13 mouse cellular contexts compared by ENCODE assay signal in the genomic region with DNA sequence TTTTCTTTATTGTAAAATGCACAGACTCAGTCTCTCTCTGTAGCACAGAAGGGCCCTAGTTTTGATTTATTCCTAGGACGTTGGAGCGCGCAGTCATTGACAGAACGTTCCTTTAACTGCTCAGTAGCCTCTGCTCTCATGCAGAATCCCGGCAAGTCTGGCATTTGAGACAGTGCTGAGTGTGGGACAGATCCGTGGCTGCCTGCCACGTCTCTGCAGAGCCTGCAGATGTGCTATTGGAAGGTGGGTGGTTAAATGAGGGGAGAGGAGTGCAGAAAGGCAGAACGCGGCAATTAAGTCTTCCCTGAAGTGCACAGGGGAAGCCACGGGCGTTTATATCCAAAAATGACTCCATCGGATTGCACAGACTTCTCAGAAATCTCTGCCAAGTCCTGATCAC.
DNase-seq lines count a peak whose midpoint lies in the region; ATAC-seq and TF ChIP-seq lines count a peak whose summit lies in the region.
"Had no signal": no experiment of that assay in that cellular context is flagged by ENCODE, and none has a peak within 500 bp of the region (broad histone marks: within the 10 kb centered on the region; RNA-seq: fewer than 3 reads in every experiment).

No protein-coding gene starts in this region.

- no peak for ATAC-seq in forebrain, embryonic 14.5 days
- ATAC-seq in forebrain, embryonic 15.5 days (replicated peaks) = no peak; the same call in 1 of the 2 replicates
- no peak for ATAC-seq in lung, embryonic 14.5 days (ENCODE audit: insufficient read depth)

- H3K9me3 ChIP-seq in forebrain, embryonic 14.5 days (replicated peaks; ENCODE audit: control insufficient read depth, low read length) = no peaks in the 10 kb centered on the region
- no peaks in the 10 kb centered on the region for H3K9me3 ChIP-seq in forebrain, embryonic 15.5 days
- no peaks in the 10 kb centered on the region for H3K9me3 ChIP-seq in lung, embryonic 14.5 days (ENCODE audit: low read depth, low read length)
- H3K9me3 ChIP-seq: limb, embryonic 13.5 days had no signal

- no peaks in the 10 kb centered on the region for H3K27me3 ChIP-seq in forebrain, embryonic 14.5 days (replicated peaks; ENCODE audit: control insufficient read depth, insufficient read depth, low read length)
- H3K27me3 ChIP-seq in forebrain, embryonic 15.5 days = no peaks in the 10 kb centered on the region
- H3K27me3 ChIP-seq in lung, embryonic 14.5 days (ENCODE audit: insufficient read depth, low read length) = no peaks in the 10 kb centered on the region
- H3K27me3 ChIP-seq: limb, embryonic 13.5 days had no signal

- no peaks in the 10 kb centered on the region for H3K4me1 ChIP-seq in forebrain, embryonic 14.5 days (ENCODE audit: control insufficient read depth, insufficient read depth, low read length)
- no peaks in the 10 kb centered on the region for H3K4me1 ChIP-seq in forebrain, embryonic 15.5 days
- H3K4me1 ChIP-seq in lung, embryonic 14.5 days (ENCODE audit: insufficient read depth) = no peaks in the 10 kb centered on the region
- H3K4me1 ChIP-seq: limb, embryonic 13.5 days had no signal

- H3K4me3 ChIP-seq in forebrain, embryonic 14.5 days (ENCODE audit: low read depth, low read length) = no peak overlapping the region
- H3K4me3 ChIP-seq in forebrain, embryonic 15.5 days = no peak overlapping the region
- no peak overlapping the region for H3K4me3 ChIP-seq in lung, embryonic 14.5 days (ENCODE audit: low read depth, low read length)
- H3K4me3 ChIP-seq: limb, embryonic 13.5 days had no signal

- DNase-seq in forebrain, embryonic 14.5 days (ENCODE audit: low spot score) = peak; percentile 44
- peak; percentile 20 for DNase-seq in lung, embryonic 14.5 days
- DNase-seq in lung, postnatal 4 days = no peak
- DNase-seq in layer of hippocampus, adult 9-11 months = peak; percentile 18
- DNase-seq in right cerebral cortex, postnatal 10 days (ENCODE audit: low spot score in 2 of 2) = peak; percentile 38 to 57
- no peak for DNase-seq in ovary, postnatal 36 days (ENCODE audit: low spot score)
- no peak for DNase-seq in kidney, adult 11 months
- DNase-seq: adrenal gland, adult 8-10 months; B cell, adult 2 months; cerebellum, adult 9-11 months; lung, postnatal 14 days had no signal

- TF ChIP-seq CTCF in lung, embryonic 14.5 days (IDR thresholded peaks at IDR 0.05; ENCODE audit: low read depth) = no peak

- H3K27ac ChIP-seq in forebrain, embryonic 14.5 days (ENCODE audit: low read depth, low read length) = no peak overlapping the region
- H3K27ac ChIP-seq in forebrain, embryonic 15.5 days (replicated peaks) = no peak overlapping the region
- H3K27ac ChIP-seq in lung, embryonic 14.5 days (ENCODE audit: low read depth) = no peak overlapping the region
- H3K27ac ChIP-seq: limb, embryonic 13.5 days had no signal

- H3K9ac ChIP-seq in forebrain, embryonic 14.5 days (ENCODE audit: low read length) = no peak overlapping the region
- no peak overlapping the region for H3K9ac ChIP-seq in forebrain, embryonic 15.5 days (replicated peaks)
- H3K9ac ChIP-seq in lung, embryonic 14.5 days = no peak overlapping the region
- H3K9ac ChIP-seq: limb, embryonic 13.5 days had no signal

- WGBS in forebrain, embryonic 14.5 days = 71% methylated on average over 12 of the region's 12 CpGs
- 66% methylated on average over 12 of the region's 12 CpGs for WGBS in forebrain, embryonic 15.5 days
- whole genome bisulfite sequencing in lung, embryonic 14.5 days = 63% methylated on average over 12 of the region's 12 CpGs

- H3K36me3 ChIP-seq in forebrain, embryonic 14.5 days (ENCODE audit: control insufficient read depth, insufficient read depth, low read length) = no peaks in the 10 kb centered on the region
- no peaks in the 10 kb centered on the region for H3K36me3 ChIP-seq in forebrain, embryonic 15.5 days
- no peaks in the 10 kb centered on the region for H3K36me3 ChIP-seq in lung, embryonic 14.5 days (ENCODE audit: insufficient read depth)
- H3K36me3 ChIP-seq: limb, embryonic 13.5 days had no signal

- no peak overlapping the region for H3K4me2 ChIP-seq in forebrain, embryonic 14.5 days (ENCODE audit: low read length)
- no peak overlapping the region for H3K4me2 ChIP-seq in forebrain, embryonic 15.5 days (replicated peaks)
- H3K4me2 ChIP-seq in lung, embryonic 14.5 days = no peak overlapping the region
- H3K4me2 ChIP-seq: limb, embryonic 13.5 days had no signal

Comparison
In these comparisons a context has a peak if more than half of its experiments do, and no peak if none do; other contexts are left out.
1. DNase-seq: peak in forebrain, embryonic 14.5 days (single experiment), lung, embryonic 14.5 days (single experiment), layer of hippocampus, adult 9-11 months (single experiment) and right cerebral cortex, postnatal 10 days (2 of 2); none in lung, postnatal 4 days (0 of 2), ovary, postnatal 36 days (single experiment) and kidney, adult 11 months (single experiment).